Mouse (Mus musculus): ENCODE data around the gene Pfkfb4.

- TF ChIP-seq CTCF (IDR thresholded peaks at IDR 0.05; ENCODE audit: borderline replicate concordance, extremely low read depth, insufficient read depth, insufficient read length): no peak
- TF ChIP-seq POLR2A (IDR thresholded peaks at IDR 0.05; ENCODE audit: borderline replicate concordance, extremely low read depth, insufficient read depth, insufficient read length, poor library complexity, severe bottlenecking): no peak
Observed at GRCm38 (mm10) chr9:109057543-109057942, 66.0 kb downstream of the Pfkfb4 start.

All from brain, embryonic 14.5 days (tissue).